Mouse (Mus musculus) hindbrain, embryonic 13.5 days (tissue): ENCODE measurements around the gene Smpd2. TPM values are rescaled to one million over a fixed set of nuclear protein-coding genes. Genes with fewer than 3 reads are reported as not detected.

Source experiments
- ATAC-seq: fragments of 200-750 bp; cut with Nextera tagmentation; 2 replicates; pipeline ENCODE4 v1.8.0; 2017; ENCODE audit warnings: moderate TSS enrichment; ENCODE audit not compliant: low FRiP score
- H3K27ac ChIP-seq: fragments of 300-500 bp; sonication (generic); 2 replicates; pipeline ENCODE4 v1.5.1; 2015; ENCODE audit warnings: inconsistent platforms, mild to moderate bottlenecking, moderate library complexity
- H3K27me3 ChIP-seq: fragments of 300-500 bp; sonication (generic); 2 replicates; pipeline ENCODE4 v1.6.1; 2015; ENCODE audit warnings: mild to moderate bottlenecking, inconsistent platforms
- H3K36me3 ChIP-seq: fragments of 300-500 bp; sonication (generic); 2 replicates; pipeline ENCODE4 v1.6.1; 2015; ENCODE audit warnings: mild to moderate bottlenecking, inconsistent platforms
- H3K4me1 ChIP-seq: fragments of 300-500 bp; sonication (generic); replicated peaks from 2 replicates; pipeline ENCODE4 v1.6.1; 2015; ENCODE audit warnings: inconsistent platforms
- H3K4me2 ChIP-seq: fragments of 300-500 bp; sonication (generic); 2 replicates; pipeline ENCODE4 v1.6.1; 2015; ENCODE audit warnings: inconsistent platforms, mild to moderate bottlenecking, moderate library complexity
- H3K4me3 ChIP-seq: fragments of 300-500 bp; sonication (generic); 2 replicates; pipeline ENCODE4 v1.5.1; 2015; ENCODE audit warnings: mild to moderate bottlenecking, inconsistent platforms
- H3K9ac ChIP-seq: fragments of 300-500 bp; sonication (generic); 2 replicates; pipeline ENCODE4 v1.6.1; 2015; ENCODE audit warnings: mild to moderate bottlenecking, inconsistent platforms
- H3K9me3 ChIP-seq: fragments of 300-500 bp; sonication (generic); 2 replicates; pipeline ENCODE4 v1.6.1; 2016; ENCODE audit warnings: inconsistent platforms
- WGBS: fragments of 180-500 bp; shearing (Covaris S2); methylation state at CpG from one replicate; pipeline ENCODE4 v1.1.7; 2015; 5-methylcytosine and 5-hydroxymethylcytosine counted together
- polyA plus RNA-seq: library from polyadenylated mRNA; unstranded; fragments of >200 nt; fragmentation: Nextera tagmentation; extraction: Ambion mirVana; gene quantifications from 2 replicates; pipeline ENCODE4 v1.2.1, GENCODE M21; 2015

Gene Smpd2
- polyA plus RNA-seq, 1 experiment from 2014 or later = 39.4 TPM

DNA sequence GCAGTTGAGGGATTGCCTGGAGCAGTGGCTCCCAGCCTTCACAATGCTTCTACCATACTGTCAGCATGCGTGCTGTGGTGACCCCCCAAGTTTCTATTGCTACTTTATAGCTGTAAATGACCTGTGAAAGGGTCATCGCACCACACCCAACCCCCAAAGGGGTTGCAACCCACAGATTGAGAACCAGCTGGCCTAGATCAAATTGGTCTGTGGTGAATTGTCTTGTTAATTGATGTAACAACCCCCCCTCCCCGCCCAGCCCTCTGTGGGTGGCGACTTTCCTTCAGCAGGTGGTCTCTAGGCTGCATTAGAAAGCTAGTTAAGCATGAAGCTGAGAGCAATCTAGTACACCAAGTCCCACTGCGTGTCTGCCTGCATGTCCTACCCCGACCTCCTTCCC lies 22.8 kb downstream of the Smpd2 start:
- ATAC-seq = no peak
- Histone ChIP-seq H3K9ac (no peak overlapping the region), H3K27me3 (no peaks in the 10 kb centered on the region), H3K4me1 (peaks cover 5% of the 10 kb centered on the region; the same call in 1 of the 2 replicates), H3K4me3 (no peak overlapping the region), H3K9me3 (no peaks in the 10 kb centered on the region), H3K4me2 (no peak overlapping the region), H3K36me3 (peaks cover 46% of the 10 kb centered on the region), H3K27ac (no peak overlapping the region)
- WGBS = 26% methylated on average over 6 of the region's 6 CpGs

DNA sequence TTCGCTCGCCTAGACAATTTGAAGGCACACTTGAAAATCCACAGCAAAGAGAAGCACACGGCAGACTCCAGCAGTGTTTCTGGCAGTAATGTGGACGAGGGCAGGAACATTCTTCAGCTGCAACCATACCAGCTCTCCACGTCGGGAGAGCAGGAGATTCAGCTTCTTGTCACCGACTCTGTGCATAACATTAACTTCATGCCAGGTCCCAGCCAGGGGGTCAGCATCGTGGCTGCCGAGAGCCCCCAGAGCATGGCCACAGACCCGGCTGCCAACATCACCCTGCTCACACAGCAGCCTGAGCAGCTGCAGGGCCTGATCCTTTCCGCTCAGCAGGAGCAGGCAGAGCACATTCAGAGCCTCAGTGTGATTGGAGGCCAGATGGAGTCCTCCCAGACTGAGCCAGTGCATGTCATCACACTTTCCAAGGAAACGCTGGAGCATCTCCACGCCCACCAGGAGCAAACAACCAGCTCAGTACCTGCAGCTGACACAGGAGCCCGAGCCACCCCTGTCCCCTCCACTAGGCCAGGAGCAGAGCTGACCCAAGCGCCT lies 25.7 kb downstream of the Smpd2 start:
- H3K4me3 ChIP-seq = no peak overlapping the region
- no peak for ATAC-seq
- no peak overlapping the region for H3K4me2 ChIP-seq
- peaks cover 71% of the 10 kb centered on the region for H3K36me3 ChIP-seq
- 32% methylated on average over 15 of the region's 15 CpGs for WGBS
- H3K27ac ChIP-seq = peak overlapping the region; percentile 35; the same call in 1 of the 2 replicates
- H3K27me3 ChIP-seq = no peaks in the 10 kb centered on the region
- peaks cover 14% of the 10 kb centered on the region for H3K4me1 ChIP-seq
- no peak overlapping the region for H3K9ac ChIP-seq
- H3K9me3 ChIP-seq = no peaks in the 10 kb centered on the region

DNA sequence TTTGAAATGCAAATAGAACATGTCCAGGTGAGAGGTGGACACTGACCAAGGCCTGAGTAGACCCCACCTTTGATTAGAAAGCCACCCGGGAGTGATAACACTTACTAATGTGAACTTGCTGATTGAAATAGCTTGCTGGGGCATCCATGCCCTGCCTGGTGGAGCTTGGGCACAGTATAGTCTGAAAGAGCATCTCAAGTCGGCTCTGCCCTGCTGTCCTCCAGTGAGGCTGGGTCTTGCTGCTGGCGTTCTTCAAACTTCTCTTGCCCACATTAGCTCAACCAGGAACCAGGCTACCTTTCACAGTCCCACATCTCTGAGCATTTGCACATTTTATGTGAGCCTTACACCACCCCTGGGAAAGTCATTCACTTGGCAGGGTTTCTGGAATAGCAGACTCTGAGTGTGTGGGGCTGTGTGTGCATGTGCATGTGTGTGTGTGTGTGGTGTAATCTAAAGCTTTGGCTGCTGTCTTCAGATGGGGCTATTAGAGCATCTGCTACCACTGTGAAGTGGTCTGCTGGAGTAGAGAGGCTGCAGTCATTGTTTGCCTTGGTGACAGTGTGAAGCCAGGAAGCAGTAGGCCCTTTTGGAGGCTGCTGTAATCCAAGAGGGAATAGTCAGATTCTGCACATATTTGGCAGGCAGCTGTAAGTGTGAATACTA lies 29.0 kb downstream of the Smpd2 start:
- no peak overlapping the region for H3K4me3 ChIP-seq
- no peak overlapping the region for H3K4me2 ChIP-seq
- no peaks in the 10 kb centered on the region for H3K27me3 ChIP-seq
- WGBS = 95% methylated on average over 3 of the region's 3 CpGs
- no peaks in the 10 kb centered on the region for H3K9me3 ChIP-seq
- peaks cover 69% of the 10 kb centered on the region for H3K36me3 ChIP-seq
- H3K27ac ChIP-seq = no peak overlapping the region
- peaks cover 14% of the 10 kb centered on the region for H3K4me1 ChIP-seq
- H3K9ac ChIP-seq = no peak overlapping the region
- ATAC-seq = no peak

DNA sequence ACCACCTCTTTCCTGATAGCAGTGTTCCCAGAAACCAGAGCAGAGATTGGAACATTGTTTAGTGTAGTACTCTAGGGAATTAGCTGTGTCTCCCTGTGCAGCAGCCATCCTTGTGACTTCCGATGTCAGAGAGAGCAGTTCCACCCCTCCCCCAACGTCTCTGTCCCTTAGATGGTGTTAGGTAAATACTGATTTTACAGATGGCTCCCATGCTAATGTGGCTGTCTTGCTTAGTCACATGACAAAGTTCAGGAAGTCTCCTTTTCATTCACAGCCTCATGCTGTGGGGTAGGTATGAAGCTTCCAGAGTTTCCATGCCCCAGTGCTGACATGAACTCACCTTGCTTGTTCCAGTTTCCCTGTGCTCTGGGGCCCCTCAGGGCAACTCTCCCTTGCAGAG lies 29.7 kb downstream of the Smpd2 start:
- Histone ChIP-seq H3K27ac (0 out of 2 replicates have a peak overlapping the region, but pooled peaks have one; percentile 23), H3K9ac (0 out of 2 replicates have a peak overlapping the region, but pooled peaks have one; percentile 6), H3K36me3 (peaks cover 70% of the 10 kb centered on the region), H3K4me2 (no peak overlapping the region), H3K4me1 (peaks cover 14% of the 10 kb centered on the region), H3K9me3 (no peaks in the 10 kb centered on the region), H3K4me3 (no peak overlapping the region), H3K27me3 (no peaks in the 10 kb centered on the region)
- no peak for ATAC-seq
- 34% methylated on average over 2 of the region's 2 CpGs for WGBS

DNA sequence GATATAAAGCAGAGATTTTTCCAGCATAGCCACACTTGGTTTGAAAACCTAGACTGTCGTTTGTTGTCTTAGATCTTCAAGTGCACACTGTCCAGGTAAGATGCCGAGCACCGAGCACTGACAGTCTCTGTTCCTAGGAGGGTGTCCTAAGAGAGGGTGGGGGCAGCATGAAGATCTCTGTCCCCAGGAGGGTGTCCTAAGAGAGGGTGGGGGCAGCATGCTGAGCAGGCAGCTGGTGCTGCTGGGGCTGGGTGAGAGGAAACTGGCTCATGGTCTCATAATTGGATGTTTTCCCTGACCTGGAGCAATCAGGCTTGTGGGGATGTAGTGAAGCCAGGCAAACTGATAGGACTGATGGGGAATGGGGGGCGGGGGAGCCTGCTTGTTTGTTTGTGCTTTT lies 30.2 kb downstream of the Smpd2 start:
- H3K4me3 ChIP-seq = no peak overlapping the region

DNA sequence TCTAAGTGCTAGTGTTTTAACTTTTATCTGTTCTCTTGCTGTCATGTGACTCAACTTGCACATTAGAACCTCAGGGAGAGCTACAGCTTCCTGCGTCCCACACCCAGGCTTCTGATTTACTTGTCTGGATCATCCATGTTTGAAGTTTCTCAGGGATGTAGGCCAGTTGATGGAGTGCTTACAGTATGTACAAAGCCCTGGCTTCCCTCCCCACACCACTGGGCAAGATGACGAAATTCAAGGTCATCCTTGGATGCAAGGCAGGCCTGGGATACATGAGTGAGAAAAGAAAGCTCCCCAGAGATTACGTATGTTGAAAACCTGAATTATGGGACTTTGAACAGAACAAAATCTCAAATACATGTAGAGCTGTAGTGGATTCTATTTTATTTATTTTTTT lies 37.4 kb downstream of the Smpd2 start:
- Histone ChIP-seq H3K27me3 (0 out of 2 replicates have a peak, but pooled peaks cover 5% of the 10 kb centered on the region), H3K9me3 (no peaks in the 10 kb centered on the region), H3K4me1 (peaks cover 44% of the 10 kb centered on the region), H3K9ac (no peak overlapping the region), H3K4me3 (no peak overlapping the region), H3K4me2 (no peak overlapping the region), H3K36me3 (peaks cover 45% of the 10 kb centered on the region), H3K27ac (no peak overlapping the region)
- whole genome bisulfite sequencing = 97% methylated on average over 3 of the region's 3 CpGs
- ATAC-seq = no peak

More for the DNA sequence above, 30.2 kb downstream of the Smpd2 start:
- H3K9me3 ChIP-seq = no peaks in the 10 kb centered on the region
- 0 out of 2 replicates have a peak overlapping the region, but pooled peaks have one; percentile 6 for H3K9ac ChIP-seq
- no peaks in the 10 kb centered on the region for H3K27me3 ChIP-seq
- no peak for ATAC-seq
- H3K27ac ChIP-seq = 0 out of 2 replicates have a peak overlapping the region, but pooled peaks have one; percentile 23
- H3K4me1 ChIP-seq = peaks cover 14% of the 10 kb centered on the region
- H3K4me2 ChIP-seq = no peak overlapping the region
- peaks cover 73% of the 10 kb centered on the region for H3K36me3 ChIP-seq
- WGBS = 83% methylated on average over 4 of the region's 4 CpGs

DNA sequence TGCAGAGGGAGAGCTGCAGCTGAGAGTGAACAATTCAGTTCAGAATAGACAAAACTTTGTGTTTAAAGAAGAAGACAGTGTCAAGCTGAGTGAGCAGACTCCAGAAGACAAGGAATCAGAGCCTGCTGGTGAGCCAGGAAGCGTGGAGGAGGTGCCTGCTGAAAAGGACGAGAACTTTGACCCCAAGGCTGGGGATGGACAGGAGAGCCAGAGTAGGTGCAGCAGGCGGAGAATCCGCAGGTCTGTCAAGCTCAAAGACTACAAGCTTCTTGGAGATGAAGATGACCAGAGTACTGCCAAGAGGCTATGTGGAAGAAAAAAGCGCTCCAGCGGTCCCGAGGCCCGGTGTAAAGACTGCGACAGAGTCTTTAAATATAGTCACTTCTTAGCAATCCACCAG lies 38.5 kb downstream of the Smpd2 start:
- Histone ChIP-seq H3K9ac (0 out of 2 replicates have a peak overlapping the region, but pooled peaks have one; percentile 13), H3K4me3 (no peak overlapping the region), H3K4me1 (peaks cover 44% of the 10 kb centered on the region), H3K27me3 (0 out of 2 replicates have a peak, but pooled peaks cover 5% of the 10 kb centered on the region), H3K36me3 (peaks cover 42% of the 10 kb centered on the region), H3K4me2 (peak overlapping the region; percentile 79), H3K9me3 (no peaks in the 10 kb centered on the region), H3K27ac (no peak overlapping the region)
- no peak for ATAC-seq
- 95% methylated on average over 9 of the region's 9 CpGs for WGBS

DNA sequence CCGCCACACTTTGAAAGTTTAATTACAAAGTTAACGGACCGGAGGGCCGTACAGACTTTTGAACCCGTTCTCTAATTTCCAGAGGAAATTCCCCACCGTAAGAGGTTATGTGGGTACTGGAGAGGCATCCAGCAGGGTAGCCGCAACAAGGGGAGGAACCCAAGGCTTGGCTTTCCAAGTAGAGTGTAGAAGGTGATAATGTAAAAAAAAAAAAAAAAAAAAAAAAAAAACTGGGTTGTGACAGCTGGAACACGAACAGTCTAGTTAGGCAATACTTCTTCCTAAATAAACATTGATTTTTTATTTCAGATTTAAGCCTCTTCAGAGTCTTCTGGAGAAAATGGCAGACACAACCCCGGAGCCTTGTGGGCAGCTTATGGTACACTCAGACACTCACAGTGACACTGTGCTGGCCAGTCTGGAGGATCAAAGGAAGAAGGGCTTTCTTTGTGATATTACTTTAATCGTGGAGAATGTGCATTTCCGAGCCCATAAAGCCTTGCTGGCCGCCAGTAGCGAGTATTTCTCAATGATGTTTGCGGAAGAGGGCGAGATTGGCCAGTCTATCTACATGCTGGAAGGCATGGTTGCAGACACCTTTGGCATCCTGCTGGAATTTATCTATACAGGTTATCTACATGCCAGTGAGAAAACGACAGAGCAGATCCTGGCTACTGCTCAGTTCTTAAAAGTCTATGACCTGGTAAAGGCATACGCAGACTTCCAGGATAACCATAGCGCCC lies 39.2 kb downstream of the Smpd2 start:
- peak overlapping the region; percentile 79 for H3K4me2 ChIP-seq
- peaks cover 35% of the 10 kb centered on the region for H3K36me3 ChIP-seq
- peak overlapping the region; percentile 88 for H3K4me3 ChIP-seq
- WGBS = 59% methylated on average over 18 of the region's 18 CpGs
- no peak overlapping the region for H3K27ac ChIP-seq
- H3K27me3 ChIP-seq = 0 out of 2 replicates have a peak, but pooled peaks cover 5% of the 10 kb centered on the region
- H3K9ac ChIP-seq = peak overlapping the region; percentile 89
- H3K9me3 ChIP-seq = no peaks in the 10 kb centered on the region
- H3K4me1 ChIP-seq = peaks cover 44% of the 10 kb centered on the region
- ATAC-seq = peak; percentile 5; the same call in 1 of the 2 replicates

DNA sequence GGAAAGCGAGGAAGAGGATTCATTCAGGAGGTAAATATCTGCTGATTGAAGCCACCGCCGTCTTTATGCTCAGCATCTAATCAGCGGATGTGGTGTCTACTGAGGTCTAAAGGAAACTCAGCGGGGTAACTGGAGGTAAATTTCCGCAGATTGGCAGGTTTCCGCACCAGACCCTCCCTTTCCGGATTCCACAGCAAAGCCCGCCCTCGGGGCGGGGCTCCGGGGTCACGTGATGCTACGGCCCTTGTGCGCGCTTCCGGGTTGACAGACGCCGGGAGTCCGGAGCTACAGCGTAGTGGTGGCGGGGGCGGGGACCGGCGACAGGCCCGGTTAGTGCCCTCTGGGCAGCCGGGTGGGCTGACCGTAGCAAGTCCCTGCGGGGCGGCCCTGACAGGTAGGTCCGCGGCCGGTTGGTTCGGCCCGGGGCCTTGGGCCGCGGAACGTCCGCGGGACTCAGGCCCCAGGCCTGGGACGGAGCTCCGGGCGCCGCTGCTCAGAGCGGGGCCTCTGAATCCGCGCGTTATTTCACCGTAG lies 40.0 kb downstream of the Smpd2 start, which contains the start of gene Zbtb24:
TSS of gene Zbtb24 (plus strand) at position 247 of the 534 bp plus-strand sequence.
- H3K27ac ChIP-seq = peak within 1 kb of the TSS; percentile 89
- H3K9ac ChIP-seq = peak within 1 kb of the TSS; percentile 89
- peaks cover 28% of the 10 kb centered on the region for H3K36me3 ChIP-seq
- peak within 1 kb of the TSS; percentile 88 for H3K4me3 ChIP-seq
- under 1% methylated on average over 48 of the region's 49 CpGs for WGBS
- peaks cover 44% of the 10 kb centered on the region for H3K4me1 ChIP-seq
- H3K27me3 ChIP-seq = 0 out of 2 replicates have a peak, but pooled peaks cover 5% of the 10 kb centered on the region
- no peaks in the 10 kb centered on the region for H3K9me3 ChIP-seq
- ATAC-seq = peak; percentile 98
- peak within 1 kb of the TSS; percentile 79 for H3K4me2 ChIP-seq

DNA sequence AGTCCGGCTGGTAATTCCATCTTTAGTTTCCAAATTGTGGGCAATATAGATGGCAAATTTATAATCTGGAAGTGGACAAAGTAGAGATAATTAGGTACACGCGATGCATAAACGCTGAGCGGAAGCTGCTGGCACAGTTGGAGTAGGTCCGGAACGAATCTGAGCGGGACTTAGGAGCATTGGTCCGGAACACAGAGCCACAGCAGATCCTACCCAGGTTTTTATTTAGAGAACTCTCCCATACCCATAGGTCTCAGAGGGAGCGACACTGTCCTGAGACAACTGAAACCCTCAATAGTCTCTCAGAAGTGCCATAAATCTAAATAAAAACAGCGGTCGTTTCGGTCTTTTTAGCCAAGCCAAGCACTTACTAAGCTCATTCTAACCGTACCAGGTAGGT lies 40.5 kb downstream of the Smpd2 start:
- Histone ChIP-seq H3K27ac (peak overlapping the region; percentile 89), H3K4me2 (peak overlapping the region; percentile 79), H3K36me3 (peaks cover 23% of the 10 kb centered on the region), H3K9me3 (no peaks in the 10 kb centered on the region), H3K4me3 (peak overlapping the region; percentile 88), H3K27me3 (0 out of 2 replicates have a peak, but pooled peaks cover 5% of the 10 kb centered on the region), H3K9ac (peak overlapping the region; percentile 89), H3K4me1 (peaks cover 44% of the 10 kb centered on the region)
- peak; percentile 80 for ATAC-seq
- WGBS = 14% methylated on average over 14 of the region's 14 CpGs

DNA sequence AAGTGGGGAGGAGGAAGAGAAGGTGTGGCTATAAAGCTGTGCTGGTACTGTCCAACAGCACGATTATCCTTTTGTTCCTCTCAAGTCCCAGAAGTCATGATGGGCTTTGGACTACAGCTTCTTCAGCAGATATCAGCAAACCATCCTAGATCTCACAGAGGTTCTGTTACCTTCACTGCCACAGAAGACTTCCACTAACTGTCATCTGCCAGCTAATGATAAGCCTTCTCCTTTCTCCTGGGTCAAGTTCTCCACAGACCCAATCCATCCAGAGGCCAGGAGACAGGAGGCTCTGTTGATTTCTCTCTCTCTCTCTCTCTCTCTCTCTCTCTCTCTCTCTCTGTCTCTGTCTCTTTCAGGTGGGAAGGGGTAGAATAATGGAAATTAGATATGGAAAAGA lies 42.0 kb downstream of the Smpd2 start:
- ATAC-seq = no peak
- no peaks in the 10 kb centered on the region for H3K9me3 ChIP-seq
- 0 out of 2 replicates have a peak, but pooled peaks cover 5% of the 10 kb centered on the region for H3K27me3 ChIP-seq
- no peak overlapping the region for H3K4me2 ChIP-seq
- no peak overlapping the region for H3K4me3 ChIP-seq
- H3K27ac ChIP-seq = no peak overlapping the region
- 62% methylated on average over 1 of the region's 1 CpGs for WGBS
- H3K4me1 ChIP-seq = peaks cover 30% of the 10 kb centered on the region
- H3K9ac ChIP-seq = no peak overlapping the region
- peaks cover 15% of the 10 kb centered on the region for H3K36me3 ChIP-seq
